Mouse (Mus musculus) G1E (cell line): ENCODE data around the gene Zbtb9. TPM values are rescaled to one million over a fixed set of nuclear protein-coding genes. Genes with fewer than 3 reads are reported as not detected.
"Not testable (repeated sequence)": the region's sequence is repeated elsewhere in the genome, so short reads cannot be mapped to it uniquely, and the experiment has no call there.

Experiments
- ATAC-seq: 2 replicates; pipeline ENCODE4 v1.8.0; 2016; ENCODE audit warnings: mild to moderate bottlenecking; ENCODE audit not compliant: insufficient number of reproducible peaks, poor library complexity, low FRiP score, severe bottlenecking; ENCODE audit errors: extremely low read depth
- DNase-seq: peaks from one replicate; pipeline ENCODE4 v3.0.0; 2012; ENCODE audit warnings: low spot score
- H3K27me3 ChIP-seq: 2 replicates; pipeline ENCODE4 v1.6.1; 2012; ENCODE audit warnings: mild to moderate bottlenecking, low read length, inconsistent platforms; ENCODE audit not compliant: insufficient read depth
- H3K36me3 ChIP-seq: replicated peaks from 2 replicates; pipeline ENCODE3; 2012; ENCODE audit warnings: mild to moderate bottlenecking, inconsistent platforms
- H3K4me1 ChIP-seq: 2 replicates; pipeline ENCODE4 v1.6.1; 2012; ENCODE audit warnings: low read depth, low read length, inconsistent platforms, mixed read lengths; ENCODE audit not compliant: insufficient read depth
- H3K4me3 ChIP-seq: 2 replicates; pipeline ENCODE4 v1.5.1; 2012; ENCODE audit warnings: low read depth, mild to moderate bottlenecking, inconsistent platforms, low read length, moderate library complexity, mixed read lengths
- H3K9me3 ChIP-seq: replicated peaks from 2 replicates; pipeline ENCODE4 v1.6.1; 2012; ENCODE audit warnings: inconsistent platforms
- CTCF ChIP-seq: IDR thresholded peaks from 2 replicates; pipeline ENCODE4 v1.5.1; 2012; ENCODE audit warnings: low read depth, low read length, inconsistent platforms, mixed read lengths
- GATA1 ChIP-seq: IDR thresholded peaks from 2 replicates; pipeline ENCODE4 v1.6.1; 2012; ENCODE audit warnings: borderline replicate concordance, low read length, inconsistent platforms, mixed read lengths
- GATA2 ChIP-seq: IDR thresholded peaks from 2 replicates; pipeline ENCODE4 v1.6.1; 2012; ENCODE audit warnings: low read depth, low read length, inconsistent platforms, borderline replicate concordance
- POLR2AphosphoS5 ChIP-seq: IDR thresholded peaks from 2 replicates; pipeline ENCODE4 v1.6.1; 2012; ENCODE audit warnings: low read depth, low read length, inconsistent platforms; ENCODE audit not compliant: insufficient replicate concordance
- TAL1 ChIP-seq: conservative IDR thresholded peaks from 2 replicates; pipeline ENCODE4 v1.6.1; 2012; ENCODE audit warnings: low read depth, low read length, inconsistent platforms, mixed read lengths
- polyA plus RNA-seq: library from polyadenylated mRNA; stranded (reverse); fragments of >175 nt; gene quantifications from 2 replicates; pipeline ENCODE4 v1.2.3, GENCODE M21; 2012
- total RNA-seq, 2 experiments: library from RNA; stranded (forward) in 1 of 2; stranded (reverse) in 1 of 2; fragments of 200-1000 nt in 1 of 2; fragments of >200 nt in 1 of 2; fragmentation: Nextera tagmentation in 1 of 2; gene quantifications; 2 replicates each; pipeline ENCODE4 v1.2.3; 2014 to 2017

The Zbtb9 gene
- total RNA-seq (2014; fragmentation: Nextera tagmentation) (3.6 and 4.4 TPM in 2 replicates), total RNA-seq (2017) (25.6 and 27.5 TPM in 2 replicates), polyA plus RNA-seq (10.9 and 11.1 TPM in 2 replicates)

GRCm38 (mm10) chr17:26972703-26973574 lies at the start of gene Zbtb9:
Gene Zbtb9 (plus strand): TSS chr17:26973167.
- no peaks in the 10 kb centered on the region for H3K27me3 ChIP-seq
- peak within 1 kb of the TSS; percentile 92 for H3K4me3 ChIP-seq
- H3K9me3 ChIP-seq, result no peaks in the 10 kb centered on the region
- DNase-seq, result peak; percentile 100
- ATAC-seq, result peak; percentile 99
- peaks cover 71% of the 10 kb centered on the region for H3K36me3 ChIP-seq
- TF ChIP-seq GATA2 (no peak), CTCF (no peak), POLR2AphosphoS5 (0 out of 2 replicates have a peak, but pooled peaks have one; percentile 32), GATA1 (no peak)
- H3K4me1 ChIP-seq, result peaks cover 48% of the 10 kb centered on the region

GRCm38 (mm10) chr17:26925414-26925813 lies 47.6 kb upstream of the Zbtb9 start:
- H3K9me3 ChIP-seq, H3K27me3 ChIP-seq, DNase-seq, H3K4me3 ChIP-seq, ATAC-seq: not testable (repeated sequence)
- peaks cover 80% of the 10 kb centered on the region for H3K36me3 ChIP-seq
- H3K4me1 ChIP-seq, result peaks cover 12% of the 10 kb centered on the region

- peaks cover 85% of the 10 kb centered on the region for H3K36me3 ChIP-seq
- H3K9me3 ChIP-seq, H3K4me3 ChIP-seq, ATAC-seq, DNase-seq, H3K27me3 ChIP-seq: not testable (repeated sequence)
- peaks cover 53% of the 10 kb centered on the region for H3K4me1 ChIP-seq
These were observed 41.2 kb upstream of the Zbtb9 start for GRCm38 (mm10) chr17:26931795-26932194.

- TF ChIP-seq POLR2AphosphoS5, result no peak
- TF ChIP-seq TAL1, result no peak
- TF ChIP-seq GATA1, result no peak
- TF ChIP-seq CTCF, result no peak
- TF ChIP-seq GATA2, result no peak
- Histone ChIP-seq H3K4me3 (peak within 1 kb of the TSS; percentile 78), H3K9me3 (no peaks in the 10 kb centered on the region), H3K27me3 (no peaks in the 10 kb centered on the region), H3K36me3 (peaks cover 86% of the 10 kb centered on the region), H3K4me1 (peaks cover 64% of the 10 kb centered on the region)
- DNase-seq, result peak; percentile 90
- ATAC-seq, result peak; percentile 64
These were observed 40.0 kb upstream of the Zbtb9 start, which contains the start of gene Phf1 for GRCm38 (mm10) chr17:26932839-26933398. Gene Phf1 (plus strand): TSS chr17:26933052.

- Histone ChIP-seq H3K4me3 (peak overlapping the region; percentile 78), H3K4me1 (peaks cover 69% of the 10 kb centered on the region), H3K27me3 (no peaks in the 10 kb centered on the region), H3K36me3 (peaks cover 84% of the 10 kb centered on the region), H3K9me3 (no peaks in the 10 kb centered on the region)
- DNase-seq (no peak), ATAC-seq (no peak)
- TF ChIP-seq CTCF (no peak), TAL1 (no peak), POLR2AphosphoS5 (no peak), GATA1 (no peak), GATA2 (no peak)
These were observed 39.5 kb upstream of the Zbtb9 start for GRCm38 (mm10) chr17:26933419-26933818.

GRCm38 (mm10) chr17:26933885-26934827 lies 38.8 kb upstream of the Zbtb9 start:
- no peak for TF ChIP-seq GATA2
- TF ChIP-seq POLR2AphosphoS5, result no peak
- no peak for TF ChIP-seq GATA1
- peaks cover 77% of the 10 kb centered on the region for H3K36me3 ChIP-seq
- no peak for ATAC-seq
- peak overlapping the region; percentile 78; the same call in 1 of the 2 replicates for H3K4me3 ChIP-seq
- H3K27me3 ChIP-seq, result no peaks in the 10 kb centered on the region
- no peaks in the 10 kb centered on the region for H3K9me3 ChIP-seq
- H3K4me1 ChIP-seq, result peaks cover 71% of the 10 kb centered on the region
- DNase-seq, result no peak
